25 mouse cellular contexts compared by ENCODE assay signal in genomic region chr15:85027740-85028139, GRCm38 (mm10). TPM values are rescaled to one million over a fixed set of nuclear protein-coding genes. Genes with fewer than 3 reads are reported as not detected.
DNase-seq lines count a peak whose midpoint lies in the region; ATAC-seq and TF ChIP-seq lines count a peak whose summit lies in the region.
"Had no signal": no experiment of that assay in that cellular context is flagged by ENCODE, and none has a peak within 500 bp of the region (broad histone marks: within the 10 kb centered on the region; RNA-seq: fewer than 3 reads in every experiment).

No protein-coding gene starts in this region.

- peak; percentile 69 for ATAC-seq in intestine, embryonic 15.5 days
- ATAC-seq in stomach, embryonic 14.5 days (ENCODE audit: insufficient number of reproducible peaks, insufficient read depth, low FRiP score, low read depth), result peak; percentile 83
- ATAC-seq: forebrain, embryonic 16.5 days; hindbrain, postnatal 0 days had no signal

- H3K9ac ChIP-seq in intestine, embryonic 15.5 days, result no peak overlapping the region
- no peak overlapping the region for H3K9ac ChIP-seq in stomach, embryonic 14.5 days (replicated peaks; ENCODE audit: low read depth, low read length)
- H3K9ac ChIP-seq: embryonic facial prominence, embryonic 13.5 days; forebrain, embryonic 12.5 days; hindbrain, embryonic 13.5 days had no signal

- peak; percentile 52 for DNase-seq in ES-CJ7 (ENCODE audit: low read depth, low spot score)
- peak; percentile 16 for DNase-seq in R1 (ENCODE audit: low read depth, low spot score)
- DNase-seq in kidney, adult 2 months, result no peak
- DNase-seq in adipocyte (ENCODE audit: low spot score), result no peak
- no peak for DNase-seq in gastrocnemius, postnatal 10 days
- no peak for DNase-seq in neural tube, embryonic 10.5 days (ENCODE audit: extremely low spot score, low spot score)
- DNase-seq: adrenal gland, postnatal 10 days; cerebellum, adult 11 months; cerebellum, adult 8-10 months; cerebellum, postnatal 25 days; gastrocnemius, postnatal 14 days; heart, postnatal 10 days; kidney, adult 11 months had no signal

- WGBS in intestine, embryonic 15.5 days, result 48% methylated on average over 4 of the region's 4 CpGs
- WGBS in stomach, embryonic 14.5 days, result 50% methylated on average over 4 of the region's 4 CpGs
- 64% methylated on average over 4 of the region's 4 CpGs for WGBS in kidney, adult 2 months

- H3K4me2 ChIP-seq in intestine, embryonic 15.5 days (replicated peaks), result no peak overlapping the region
- no peak overlapping the region for H3K4me2 ChIP-seq in stomach, embryonic 14.5 days (replicated peaks; ENCODE audit: low read depth, low read length)
- H3K4me2 ChIP-seq: embryonic facial prominence, embryonic 13.5 days; forebrain, embryonic 12.5 days; hindbrain, embryonic 13.5 days had no signal

- TF ChIP-seq CTCF in kidney, adult 2 months (conservative IDR thresholded peaks at IDR 0.05; ENCODE audit: insufficient read depth, insufficient read length, low read depth, low read length), result no peak

- H3K27ac ChIP-seq in intestine, embryonic 15.5 days, result no peak overlapping the region
- no peak overlapping the region for H3K27ac ChIP-seq in stomach, embryonic 14.5 days (ENCODE audit: low read length)
- no peak overlapping the region for H3K27ac ChIP-seq in kidney, adult 2 months (ENCODE audit: insufficient read depth, low read depth, low read length)
- H3K27ac ChIP-seq: embryonic facial prominence, embryonic 13.5 days; forebrain, embryonic 12.5 days; hindbrain, embryonic 13.5 days; hindbrain, postnatal 0 days had no signal

- no peaks in the 10 kb centered on the region for H3K9me3 ChIP-seq in intestine, embryonic 15.5 days
- H3K9me3 ChIP-seq in stomach, embryonic 14.5 days (ENCODE audit: control insufficient read depth, low read depth, low read length), result no peaks in the 10 kb centered on the region
- H3K9me3 ChIP-seq: embryonic facial prominence, embryonic 13.5 days; forebrain, embryonic 12.5 days; G1E; hindbrain, embryonic 13.5 days had no signal

- no peak for TF ChIP-seq POLR2A in kidney, adult 2 months (IDR thresholded peaks at IDR 0.05; ENCODE audit: low read depth, low read length)

- H3K36me3 ChIP-seq in intestine, embryonic 15.5 days, result no peaks in the 10 kb centered on the region
- no peaks in the 10 kb centered on the region for H3K36me3 ChIP-seq in stomach, embryonic 14.5 days (ENCODE audit: control insufficient read depth, insufficient read depth, low read length)
- H3K36me3 ChIP-seq in kidney, adult 2 months (ENCODE audit: control insufficient read depth, insufficient read depth, low read length), result no peaks in the 10 kb centered on the region
- H3K36me3 ChIP-seq: embryonic facial prominence, embryonic 13.5 days; forebrain, embryonic 12.5 days; G1E; hindbrain, embryonic 13.5 days had no signal

- no peaks in the 10 kb centered on the region for H3K27me3 ChIP-seq in intestine, embryonic 15.5 days (replicated peaks)
- no peaks in the 10 kb centered on the region for H3K27me3 ChIP-seq in stomach, embryonic 14.5 days (ENCODE audit: control insufficient read depth, insufficient read depth, low read length)
- no peaks in the 10 kb centered on the region for H3K27me3 ChIP-seq in kidney, adult 2 months (replicated peaks; ENCODE audit: control insufficient read depth, insufficient read depth, low read length)
- H3K27me3 ChIP-seq: forebrain, embryonic 12.5 days had no signal

- no peak overlapping the region for H3K4me3 ChIP-seq in intestine, embryonic 15.5 days (replicated peaks)
- H3K4me3 ChIP-seq in stomach, embryonic 14.5 days (ENCODE audit: low read depth, low read length), result no peak overlapping the region
- H3K4me3 ChIP-seq in kidney, adult 2 months (ENCODE audit: insufficient read depth, low read depth, low read length), result no peak overlapping the region
- H3K4me3 ChIP-seq: embryonic facial prominence, embryonic 13.5 days; forebrain, embryonic 12.5 days; hindbrain, embryonic 13.5 days had no signal

- no peaks in the 10 kb centered on the region for H3K4me1 ChIP-seq in intestine, embryonic 15.5 days (replicated peaks)
- no peaks in the 10 kb centered on the region for H3K4me1 ChIP-seq in stomach, embryonic 14.5 days (ENCODE audit: control insufficient read depth, insufficient read depth, low read length)
- no peaks in the 10 kb centered on the region for H3K4me1 ChIP-seq in kidney, adult 2 months (ENCODE audit: control insufficient read depth, insufficient read depth, low read length)
- H3K4me1 ChIP-seq: embryonic facial prominence, embryonic 13.5 days; forebrain, embryonic 12.5 days; hindbrain, embryonic 13.5 days had no signal

RNA-seq across cellular contexts. Expression of gene Fam118a, which starts 1.0 kb away (rescaled TPM):
- 29.2 and 29.9 TPM in 2 replicates for polyA plus RNA-seq in intestine, embryonic 15.5 days (2015; fragmentation: Nextera tagmentation; extraction: Ambion mirVana)
- 30.7 and 31.8 TPM in 2 replicates for polyA plus RNA-seq in stomach, embryonic 14.5 days (2014; fragmentation: Nextera tagmentation; extraction: Ambion mirVana)
- polyA plus RNA-seq in kidney, adult 2 months (2012; rRNA removed), result 4.1 and 4.9 TPM in 2 replicates
- 1 to 10 TPM; 7.0 to 7.1 TPM for total RNA-seq in gastrocnemius, postnatal 10 days (2021)

RNA-seq across cellular contexts. Expression of gene Upk3a, which starts 10.8 kb away (rescaled TPM):
- polyA plus RNA-seq in intestine, embryonic 15.5 days (2015; fragmentation: Nextera tagmentation; extraction: Ambion mirVana), result 1.5 and 2.1 TPM in 2 replicates
- polyA plus RNA-seq in stomach, embryonic 14.5 days (2014; fragmentation: Nextera tagmentation; extraction: Ambion mirVana), result 11.5 TPM in 2 replicates
- 19.6 and 24.9 TPM in 2 replicates for polyA plus RNA-seq in kidney, adult 2 months (2012; rRNA removed)
- not detected for total RNA-seq in gastrocnemius, postnatal 10 days (2021)
- total RNA-seq: adrenal gland, postnatal 10 days; adrenal gland, postnatal 4 days; CH12.LX; G1E; gastrocnemius, postnatal 14 days; heart, postnatal 10 days; hematopoietic stem cell, adult 5-6 weeks had no signal
- polyA plus RNA-seq: forebrain, embryonic 12.5 days; G1E; heart, embryonic 14.5 days had no signal

RNA-seq across cellular contexts. Expression of gene 5031439G07Rik, which starts 39.4 kb away (rescaled TPM):
- 9.6 and 12.6 TPM in 2 replicates for polyA plus RNA-seq in intestine, embryonic 15.5 days (2015; fragmentation: Nextera tagmentation; extraction: Ambion mirVana)
- 8.8 and 9.4 TPM in 2 replicates for polyA plus RNA-seq in stomach, embryonic 14.5 days (2014; fragmentation: Nextera tagmentation; extraction: Ambion mirVana)
- 21.7 and 24.1 TPM in 2 replicates for polyA plus RNA-seq in kidney, adult 2 months (2012; rRNA removed)
- 10 to 100 TPM; 23.5 to 27.3 TPM for total RNA-seq in gastrocnemius, postnatal 10 days (2021)

Comparison
In these comparisons a context has a peak if more than half of its experiments do, and no peak if none do; other contexts are left out.
1. DNase-seq: peak in ES-CJ7 (single experiment) and R1 (single experiment); none in kidney, adult 2 months (single experiment), adipocyte (single experiment), gastrocnemius, postnatal 10 days (single experiment) and neural tube, embryonic 10.5 days (single experiment).